Mouse (Mus musculus): ENCODE measurements at regions not wholly inside any gene's neighbourhood (a gene's known extent, or its start where the extent isn't known, plus 50 kb on each side); places are given as distances from the start of the nearest gene placed in this dataset.
"Not testable (repeated sequence)": the region's sequence is repeated elsewhere in the genome, so short reads cannot be mapped to it uniquely, and the experiment has no call there.

DNA sequence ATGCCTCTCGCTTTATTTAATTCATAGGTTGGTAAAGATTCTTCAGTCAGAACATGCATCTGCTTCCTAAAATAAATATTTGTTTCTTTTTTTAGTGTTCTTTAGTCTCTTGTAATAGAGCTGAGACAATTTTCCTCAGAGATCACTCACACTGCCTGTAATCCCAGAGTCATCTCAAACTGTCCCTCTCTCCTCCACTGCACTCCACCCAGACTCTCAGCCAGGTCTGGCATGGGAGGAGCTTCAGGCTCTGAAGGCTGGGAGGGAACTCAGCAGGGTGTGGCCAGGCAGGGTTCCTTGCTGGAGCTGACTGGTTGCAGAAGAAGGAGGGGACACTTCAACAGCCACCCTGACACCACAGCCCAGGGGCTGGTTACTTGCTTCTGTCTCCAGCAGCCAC lies 524.8 kb downstream of the Dad1 start:
- not testable (repeated sequence) for ATAC-seq (replicated peaks); H3K9ac ChIP-seq (replicated peaks); H3K9me3 ChIP-seq; H3K4me1 ChIP-seq; H3K4me3 ChIP-seq; H3K4me2 ChIP-seq (replicated peaks); H3K27ac ChIP-seq (replicated peaks); H3K27me3 ChIP-seq; H3K36me3 ChIP-seq
- WGBS: 80% methylated on average over 1 of the region's 1 CpGs

- H3K4me1 ChIP-seq; H3K4me3 ChIP-seq; H3K36me3 ChIP-seq; ATAC-seq (replicated peaks); H3K9ac ChIP-seq (replicated peaks); H3K27ac ChIP-seq (replicated peaks); H3K27me3 ChIP-seq; H3K9me3 ChIP-seq; H3K4me2 ChIP-seq (replicated peaks): not testable (repeated sequence)
- 30% methylated on average over 2 of the region's 4 CpGs for WGBS
Measured at GRCm38 (mm10) chr14:53726914-53727313, 527.0 kb downstream of the Dad1 start.

DNA sequence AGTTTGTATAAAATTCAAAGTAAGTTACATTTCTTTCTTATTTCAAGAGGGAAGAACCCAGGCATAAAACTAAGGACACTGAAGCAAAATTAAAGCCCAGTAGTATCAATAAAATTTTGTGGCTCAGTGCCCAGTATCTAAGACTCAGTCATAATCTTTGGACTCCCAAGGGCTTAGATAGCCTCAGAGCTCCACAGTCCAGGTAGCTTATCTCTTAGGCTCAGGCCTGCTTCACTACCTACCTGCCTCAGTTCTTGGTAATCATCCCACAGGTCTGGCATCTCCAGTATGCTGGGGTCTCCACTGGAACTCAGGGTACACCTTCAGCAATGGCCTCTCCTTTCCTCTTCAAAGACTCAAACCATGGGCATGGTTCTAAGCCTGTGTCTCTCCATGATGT lies 530.3 kb downstream of the Dad1 start:
- H3K9ac ChIP-seq (replicated peaks); H3K27me3 ChIP-seq; H3K9me3 ChIP-seq; H3K36me3 ChIP-seq; H3K4me1 ChIP-seq; H3K4me3 ChIP-seq; H3K27ac ChIP-seq (replicated peaks); H3K4me2 ChIP-seq (replicated peaks); ATAC-seq (replicated peaks): not testable (repeated sequence)

DNA sequence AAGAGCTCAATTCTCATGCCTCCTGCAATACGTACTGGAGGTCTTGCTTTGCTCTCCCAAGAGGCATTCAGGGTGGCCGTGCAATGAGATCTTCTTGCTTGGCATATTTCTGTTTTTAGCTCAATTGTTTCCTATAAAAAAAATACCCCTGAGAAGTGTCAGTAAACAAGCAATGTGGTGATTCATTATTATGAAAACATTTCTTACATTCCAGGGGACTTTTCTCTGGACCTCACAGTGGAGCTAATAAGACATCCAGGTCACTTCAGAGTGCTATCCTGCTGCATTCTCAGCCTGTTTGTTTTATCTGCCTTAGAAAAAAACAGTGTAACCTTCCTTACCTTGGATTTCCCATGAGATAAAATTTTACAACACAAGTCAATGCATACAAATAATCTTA lies 532.0 kb downstream of the Dad1 start:
- not testable (repeated sequence) for H3K27me3 ChIP-seq; H3K27ac ChIP-seq (replicated peaks); H3K4me3 ChIP-seq; H3K9ac ChIP-seq (replicated peaks); H3K9me3 ChIP-seq; H3K4me2 ChIP-seq (replicated peaks); H3K36me3 ChIP-seq; H3K4me1 ChIP-seq; ATAC-seq (replicated peaks)
- 93% methylated on average over 2 of the region's 2 CpGs for WGBS

DNA sequence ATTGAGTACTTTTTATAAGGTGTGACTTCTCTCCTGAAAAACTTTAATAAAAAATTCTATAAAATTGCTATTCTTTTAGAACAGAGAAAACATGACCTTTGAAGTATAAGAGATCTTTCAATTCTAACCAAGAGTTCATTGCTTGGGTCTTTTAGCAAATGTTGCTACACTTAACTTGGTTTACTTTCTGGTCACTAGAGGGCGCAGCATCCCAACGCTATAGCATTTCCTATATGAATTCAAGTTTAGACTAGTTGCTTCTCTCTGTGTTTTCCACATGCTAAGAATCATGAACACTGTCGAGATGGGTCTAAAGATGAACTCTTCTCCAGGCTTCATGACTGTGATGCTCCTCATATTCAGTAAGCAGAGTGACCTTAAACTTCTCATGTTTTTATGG lies 544.3 kb downstream of the Dad1 start:
- ATAC-seq (replicated peaks); H3K27me3 ChIP-seq; H3K9ac ChIP-seq (replicated peaks); H3K9me3 ChIP-seq; H3K4me3 ChIP-seq; H3K27ac ChIP-seq (replicated peaks); H3K4me2 ChIP-seq (replicated peaks); H3K4me1 ChIP-seq; H3K36me3 ChIP-seq: not testable (repeated sequence)
- WGBS: 5% methylated on average over 3 of the region's 3 CpGs

- H3K27me3 ChIP-seq; H3K27ac ChIP-seq (replicated peaks); H3K9me3 ChIP-seq; H3K4me3 ChIP-seq; H3K4me1 ChIP-seq; H3K36me3 ChIP-seq; ATAC-seq (replicated peaks); H3K4me2 ChIP-seq (replicated peaks); H3K9ac ChIP-seq (replicated peaks): not testable (repeated sequence)
- 80% methylated on average over 5 of the region's 5 CpGs for WGBS
Measured at GRCm38 (mm10) chr14:53704351-53704750, 549.6 kb downstream of the Dad1 start.

DNA sequence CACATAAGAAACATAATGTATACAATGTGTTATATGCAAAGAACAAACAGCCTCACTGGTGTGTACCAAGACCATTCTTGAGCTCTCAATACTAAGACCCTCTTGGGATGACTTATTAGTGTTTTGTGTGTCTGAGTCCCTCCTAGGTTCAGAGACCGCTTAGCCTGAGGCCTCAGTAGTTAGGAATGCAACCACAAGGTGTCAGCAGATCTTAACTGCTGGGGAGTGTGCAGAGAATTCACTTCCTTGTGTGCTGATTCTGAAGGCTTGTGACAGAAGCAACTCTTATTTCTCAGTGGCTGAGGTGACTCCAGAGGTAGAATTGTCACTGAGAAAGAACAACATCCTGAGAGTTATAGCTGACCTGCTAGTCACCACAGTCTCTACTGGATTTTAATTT lies 550.3 kb downstream of the Dad1 start:
- 25% methylated on average over 1 of the region's 1 CpGs for WGBS
- not testable (repeated sequence) for H3K4me1 ChIP-seq; H3K27ac ChIP-seq (replicated peaks); H3K9me3 ChIP-seq; H3K27me3 ChIP-seq; H3K4me2 ChIP-seq (replicated peaks); ATAC-seq (replicated peaks); H3K36me3 ChIP-seq; H3K4me3 ChIP-seq; H3K9ac ChIP-seq (replicated peaks)

- not testable (repeated sequence) for H3K9ac ChIP-seq (replicated peaks); H3K4me1 ChIP-seq; H3K9me3 ChIP-seq; H3K27me3 ChIP-seq; ATAC-seq (replicated peaks); H3K4me2 ChIP-seq (replicated peaks); H3K27ac ChIP-seq (replicated peaks); H3K4me3 ChIP-seq; H3K36me3 ChIP-seq
- 81% methylated on average over 4 of the region's 4 CpGs for WGBS
Measured at GRCm38 (mm10) chr14:53684100-53684499, 569.8 kb downstream of the Dad1 start.

DNA sequence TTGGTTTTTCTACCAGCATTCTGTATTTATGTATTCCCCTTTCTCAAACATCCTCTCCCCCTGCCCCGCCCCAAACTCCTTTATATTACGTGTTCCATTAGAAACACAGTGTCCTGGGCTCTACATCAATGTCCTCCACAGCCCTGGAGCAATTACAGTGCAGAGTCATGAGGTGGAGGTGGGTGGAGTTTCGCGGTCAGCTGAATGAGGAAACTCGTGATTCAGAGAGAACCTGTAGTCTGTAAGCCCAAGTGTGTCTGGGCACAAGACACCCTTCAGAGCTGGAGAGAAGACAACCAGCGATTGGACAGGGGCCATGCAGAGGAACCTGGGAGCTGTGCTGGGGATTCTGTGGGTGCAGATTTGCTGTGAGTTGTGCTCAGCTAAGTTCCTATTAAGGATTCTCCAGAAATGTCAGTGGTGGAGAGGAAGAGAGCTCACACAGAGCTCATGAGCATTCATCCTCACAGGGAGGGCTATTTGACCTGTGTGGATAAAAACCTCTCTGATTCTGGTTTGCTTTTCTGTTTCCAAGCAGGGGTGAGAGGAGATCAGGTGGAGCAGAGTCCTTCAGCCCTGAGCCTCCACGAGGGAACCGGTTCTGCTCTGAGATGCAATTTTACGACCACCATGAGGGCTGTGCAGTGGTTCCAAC lies 570.4 kb downstream of the Dad1 start:
- not testable (repeated sequence) for H3K4me2 ChIP-seq (replicated peaks); H3K9me3 ChIP-seq; H3K27ac ChIP-seq (replicated peaks); H3K4me3 ChIP-seq; H3K36me3 ChIP-seq; H3K27me3 ChIP-seq; H3K4me1 ChIP-seq; H3K9ac ChIP-seq (replicated peaks); ATAC-seq (replicated peaks)
- WGBS: 80% methylated on average over 9 of the region's 9 CpGs

DNA sequence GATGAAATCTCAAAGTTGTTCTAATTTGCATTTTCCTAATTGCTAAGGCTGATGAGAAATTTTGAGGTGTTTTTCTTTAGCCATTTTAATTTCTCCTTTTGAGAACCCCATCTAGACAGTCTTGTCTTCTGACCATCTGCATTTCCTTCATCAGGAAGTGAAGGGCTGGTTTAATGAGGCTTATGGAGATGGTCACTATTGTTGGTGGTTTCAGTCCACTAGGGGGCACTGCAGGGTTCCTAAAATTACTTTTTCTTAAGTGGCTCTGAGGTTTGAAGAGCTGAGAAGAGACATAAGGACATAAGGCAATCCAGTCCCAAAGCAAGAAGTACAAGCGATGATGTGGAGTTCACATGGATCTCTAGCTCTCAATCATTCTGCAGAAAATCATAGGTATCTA lies 571.2 kb downstream of the Dad1 start:
- 92% methylated on average over 1 of the region's 1 CpGs for WGBS
- H3K9me3 ChIP-seq; H3K4me3 ChIP-seq; H3K4me2 ChIP-seq (replicated peaks); ATAC-seq (replicated peaks); H3K27me3 ChIP-seq; H3K9ac ChIP-seq (replicated peaks); H3K4me1 ChIP-seq; H3K27ac ChIP-seq (replicated peaks); H3K36me3 ChIP-seq: not testable (repeated sequence)

DNA sequence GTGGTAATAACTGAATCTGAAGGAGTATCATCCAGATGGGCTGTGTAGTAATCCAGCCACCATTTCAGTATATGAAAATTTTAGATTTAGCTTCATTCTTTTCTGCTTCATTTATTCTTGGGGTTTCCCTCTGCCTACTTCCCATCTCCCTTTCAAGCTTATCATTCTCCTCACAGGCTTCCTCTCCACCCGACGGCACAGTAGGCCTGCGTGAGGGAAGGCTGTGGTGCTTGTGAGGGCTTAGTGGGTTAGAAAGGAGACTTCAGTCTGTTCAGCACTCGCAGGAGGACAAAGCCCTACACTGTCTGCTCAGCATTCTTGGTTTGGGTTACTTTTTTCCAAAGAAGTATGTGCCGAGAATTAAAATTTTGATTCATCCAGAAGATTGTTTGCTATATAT lies 572.6 kb downstream of the Dad1 start:
- H3K36me3 ChIP-seq; H3K27ac ChIP-seq (replicated peaks); H3K4me1 ChIP-seq; H3K4me3 ChIP-seq; H3K9ac ChIP-seq (replicated peaks); H3K9me3 ChIP-seq; ATAC-seq (replicated peaks); H3K27me3 ChIP-seq; H3K4me2 ChIP-seq (replicated peaks): not testable (repeated sequence)
- 62% methylated on average over 5 of the region's 5 CpGs for WGBS

- H3K36me3 ChIP-seq; H3K4me3 ChIP-seq; H3K9ac ChIP-seq (replicated peaks); H3K27me3 ChIP-seq; H3K9me3 ChIP-seq; H3K27ac ChIP-seq (replicated peaks); H3K4me1 ChIP-seq; ATAC-seq (replicated peaks); H3K4me2 ChIP-seq (replicated peaks): not testable (repeated sequence)
- 25% methylated on average over 2 of the region's 2 CpGs for WGBS
Measured at GRCm38 (mm10) chr14:53665681-53666080, 588.2 kb downstream of the Dad1 start.

- H3K27me3 ChIP-seq; H3K27ac ChIP-seq (replicated peaks); H3K9ac ChIP-seq (replicated peaks); ATAC-seq (replicated peaks); H3K36me3 ChIP-seq; H3K9me3 ChIP-seq; H3K4me2 ChIP-seq (replicated peaks); H3K4me1 ChIP-seq; H3K4me3 ChIP-seq: not testable (repeated sequence)
- WGBS: 86% methylated on average over 9 of the region's 9 CpGs
Measured at GRCm38 (mm10) chr14:53662700-53663355, 591.1 kb downstream of the Dad1 start.
